9 mouse cellular contexts compared by ENCODE assay signal in genomic region chr2:26459478-26459877, GRCm38 (mm10). TPM values are rescaled to one million over a fixed set of nuclear protein-coding genes. Genes with fewer than 3 reads are reported as not detected.
DNase-seq lines count a peak whose midpoint lies in the region; ATAC-seq and TF ChIP-seq lines count a peak whose summit lies in the region.
"Had no signal": no experiment of that assay in that cellular context is flagged by ENCODE, and none has a peak within 500 bp of the region (broad histone marks: within the 10 kb centered on the region; RNA-seq: fewer than 3 reads in every experiment).

No protein-coding gene starts in this region.

- H3K4me3 ChIP-seq in forebrain, embryonic 11.5 days (ENCODE audit: low read depth, low read length) = no peak overlapping the region
- no peak overlapping the region for H3K4me3 ChIP-seq in forebrain, postnatal 0 days (ENCODE audit: low read depth, low read length)
- no peak overlapping the region for H3K4me3 ChIP-seq in neural tube, embryonic 13.5 days
- H3K4me3 ChIP-seq in neural tube, embryonic 15.5 days (replicated peaks) = no peak overlapping the region
- no peak overlapping the region for H3K4me3 ChIP-seq in liver, embryonic 12.5 days

- no peak overlapping the region for H3K4me2 ChIP-seq in forebrain, embryonic 11.5 days (ENCODE audit: low read depth, low read length, severe bottlenecking)
- no peak overlapping the region for H3K4me2 ChIP-seq in forebrain, postnatal 0 days (ENCODE audit: low read depth)
- H3K4me2 ChIP-seq in neural tube, embryonic 13.5 days = no peak overlapping the region
- H3K4me2 ChIP-seq in neural tube, embryonic 15.5 days = no peak overlapping the region
- no peak overlapping the region for H3K4me2 ChIP-seq in liver, embryonic 12.5 days

- H3K9me3 ChIP-seq in forebrain, embryonic 11.5 days (ENCODE audit: control insufficient read depth, low read length) = no peaks in the 10 kb centered on the region
- H3K9me3 ChIP-seq in forebrain, postnatal 0 days (ENCODE audit: low read length) = no peaks in the 10 kb centered on the region
- H3K9me3 ChIP-seq in neural tube, embryonic 13.5 days = no peaks in the 10 kb centered on the region
- H3K9me3 ChIP-seq in neural tube, embryonic 15.5 days (replicated peaks) = no peaks in the 10 kb centered on the region
- no peaks in the 10 kb centered on the region for H3K9me3 ChIP-seq in liver, embryonic 12.5 days (replicated peaks)

- DNase-seq in forebrain, embryonic 11.5 days (ENCODE audit: low spot score) = no peak
- no peak for DNase-seq in forebrain, postnatal 0 days
- DNase-seq in yolk sac, embryonic 10.5 days (ENCODE audit: low spot score) = peak; percentile 80
- DNase-seq in c-Kit-positive CD71-positive TER-119-positive erythroid progenitor cells, embryonic 14.5 days (ENCODE audit: low spot score) = no peak
- no peak for DNase-seq in layer of hippocampus, postnatal 14 days (ENCODE audit: low spot score in 2 of 2)

- H3K27me3 ChIP-seq in forebrain, embryonic 11.5 days (ENCODE audit: control insufficient read depth, insufficient read depth, low read length) = no peaks in the 10 kb centered on the region
- H3K27me3 ChIP-seq in forebrain, postnatal 0 days (ENCODE audit: insufficient read depth, low read length) = no peaks in the 10 kb centered on the region
- no peaks in the 10 kb centered on the region for H3K27me3 ChIP-seq in neural tube, embryonic 13.5 days
- H3K27me3 ChIP-seq in neural tube, embryonic 15.5 days (replicated peaks) = no peaks in the 10 kb centered on the region
- H3K27me3 ChIP-seq in liver, embryonic 12.5 days (replicated peaks) = no peaks in the 10 kb centered on the region

- no peak overlapping the region for H3K9ac ChIP-seq in forebrain, embryonic 11.5 days (ENCODE audit: low read length)
- no peak overlapping the region for H3K9ac ChIP-seq in forebrain, postnatal 0 days
- no peak overlapping the region for H3K9ac ChIP-seq in neural tube, embryonic 13.5 days
- H3K9ac ChIP-seq in neural tube, embryonic 15.5 days (replicated peaks) = no peak overlapping the region
- no peak overlapping the region for H3K9ac ChIP-seq in liver, embryonic 12.5 days

- H3K36me3 ChIP-seq in forebrain, embryonic 11.5 days (ENCODE audit: control insufficient read depth, insufficient read depth, low read length) = peaks cover 27% of the 10 kb centered on the region
- peaks cover 26% of the 10 kb centered on the region for H3K36me3 ChIP-seq in forebrain, postnatal 0 days (ENCODE audit: insufficient read depth)
- peaks cover 60% of the 10 kb centered on the region for H3K36me3 ChIP-seq in neural tube, embryonic 13.5 days
- peaks cover 28% of the 10 kb centered on the region for H3K36me3 ChIP-seq in neural tube, embryonic 15.5 days
- peaks cover 46% of the 10 kb centered on the region for H3K36me3 ChIP-seq in liver, embryonic 12.5 days

- no peak overlapping the region for H3K27ac ChIP-seq in forebrain, embryonic 11.5 days (ENCODE audit: low read depth, low read length)
- no peak overlapping the region for H3K27ac ChIP-seq in forebrain, postnatal 0 days (ENCODE audit: low read depth, low read length)
- H3K27ac ChIP-seq in neural tube, embryonic 13.5 days (replicated peaks) = peak overlapping the region; percentile 33
- no peak overlapping the region; the same call in 1 of the 2 replicates for H3K27ac ChIP-seq in neural tube, embryonic 15.5 days (replicated peaks)
- 0 out of 2 replicates have a peak overlapping the region, but pooled peaks have one; percentile 10 for H3K27ac ChIP-seq in liver, embryonic 12.5 days

- no peak for TF ChIP-seq CTCF in forebrain, postnatal 0 days (IDR thresholded peaks at IDR 0.05; ENCODE audit: low read depth)

- 32% methylated on average over 6 of the region's 6 CpGs for WGBS in forebrain, embryonic 11.5 days
- WGBS in forebrain, postnatal 0 days = 35% methylated on average over 6 of the region's 6 CpGs
- WGBS in neural tube, embryonic 13.5 days = 34% methylated on average over 6 of the region's 6 CpGs
- 53% methylated on average over 6 of the region's 6 CpGs for WGBS in neural tube, embryonic 15.5 days
- 64% methylated on average over 6 of the region's 6 CpGs for WGBS in liver, embryonic 12.5 days (ENCODE audit: insufficient replicate concordance)

- H3K4me1 ChIP-seq in forebrain, embryonic 11.5 days (replicated peaks; ENCODE audit: control insufficient read depth, insufficient read depth, low read length) = no peaks in the 10 kb centered on the region
- H3K4me1 ChIP-seq in forebrain, postnatal 0 days (ENCODE audit: insufficient read depth) = no peaks in the 10 kb centered on the region
- peaks cover 18% of the 10 kb centered on the region for H3K4me1 ChIP-seq in neural tube, embryonic 13.5 days (replicated peaks)
- peaks cover 8% of the 10 kb centered on the region; the same call in 1 of the 2 replicates for H3K4me1 ChIP-seq in neural tube, embryonic 15.5 days
- H3K4me1 ChIP-seq in liver, embryonic 12.5 days = peaks cover 27% of the 10 kb centered on the region

- 0 out of 2 replicates have a peak, but pooled peaks have one; percentile 16 for ATAC-seq in forebrain, embryonic 11.5 days (replicated peaks; ENCODE audit: low FRiP score)
- ATAC-seq in forebrain, postnatal 0 days = no peak; the same call in 1 of the 2 replicates
- ATAC-seq in neural tube, embryonic 13.5 days (ENCODE audit: low read depth) = no peak; the same call in 1 of the 2 replicates
- ATAC-seq in neural tube, embryonic 15.5 days (ENCODE audit: low FRiP score) = no peak
- ATAC-seq in liver, embryonic 12.5 days = peak; percentile 18; the same call in 1 of the 2 replicates
- ATAC-seq: inflammation-experienced regulatory T-cells, adult 6 months had no signal

RNA-seq across cellular contexts. Expression of gene Sec16a, which starts 14.5 kb away (rescaled TPM):
- polyA plus RNA-seq in forebrain, embryonic 11.5 days (2014; fragmentation: Nextera tagmentation; extraction: Ambion mirVana) = 39.3 and 40.9 TPM in 2 replicates
- total RNA-seq in forebrain, postnatal 0 days (2014; rRNA removed) = 52.6 and 65.6 TPM in 2 replicates
- polyA plus RNA-seq in forebrain, postnatal 0 days (2015; fragmentation: Nextera tagmentation; extraction: Ambion mirVana) = 9.0 and 10.9 TPM in 2 replicates
- polyA plus RNA-seq in neural tube, embryonic 13.5 days (2015; fragmentation: Nextera tagmentation; extraction: Ambion mirVana) = 18.4 and 20.7 TPM in 2 replicates
- polyA plus RNA-seq in neural tube, embryonic 15.5 days (2015; fragmentation: Nextera tagmentation; extraction: Ambion mirVana) = 16.7 and 17.2 TPM in 2 replicates
- 13.0 and 14.4 TPM in 2 replicates for polyA plus RNA-seq in liver, embryonic 12.5 days (2016; fragmentation: Nextera tagmentation; extraction: Ambion mirVana)
- 10 to 100 TPM; 47.2 to 48.3 TPM for total RNA-seq in layer of hippocampus, postnatal 14 days (2021)

RNA-seq across cellular contexts. Expression of gene Inpp5e, which starts 50.5 kb away (rescaled TPM):
- 26.7 and 31.3 TPM in 2 replicates for polyA plus RNA-seq in forebrain, embryonic 11.5 days (2014; fragmentation: Nextera tagmentation; extraction: Ambion mirVana)
- 24.1 and 26.6 TPM in 2 replicates for total RNA-seq in forebrain, postnatal 0 days (2014; rRNA removed)
- 8.9 and 12.6 TPM in 2 replicates for polyA plus RNA-seq in forebrain, postnatal 0 days (2015; fragmentation: Nextera tagmentation; extraction: Ambion mirVana)
- 24.6 and 25.5 TPM in 2 replicates for polyA plus RNA-seq in neural tube, embryonic 13.5 days (2015; fragmentation: Nextera tagmentation; extraction: Ambion mirVana)
- polyA plus RNA-seq in neural tube, embryonic 15.5 days (2015; fragmentation: Nextera tagmentation; extraction: Ambion mirVana) = 23.4 and 23.9 TPM in 2 replicates
- polyA plus RNA-seq in liver, embryonic 12.5 days (2016; fragmentation: Nextera tagmentation; extraction: Ambion mirVana) = 10.1 and 12.3 TPM in 2 replicates
- total RNA-seq in layer of hippocampus, postnatal 14 days (2021) = 10 to 100 TPM; 22.0 to 22.6 TPM

RNA-seq across cellular contexts. Expression of gene Notch1, which starts 57.0 kb away (rescaled TPM):
- 68.3 and 70.9 TPM in 2 replicates for polyA plus RNA-seq in forebrain, embryonic 11.5 days (2014; fragmentation: Nextera tagmentation; extraction: Ambion mirVana)
- total RNA-seq in forebrain, postnatal 0 days (2014; rRNA removed) = 23.8 and 38.7 TPM in 2 replicates
- 5.0 and 6.8 TPM in 2 replicates for polyA plus RNA-seq in forebrain, postnatal 0 days (2015; fragmentation: Nextera tagmentation; extraction: Ambion mirVana)
- polyA plus RNA-seq in neural tube, embryonic 13.5 days (2015; fragmentation: Nextera tagmentation; extraction: Ambion mirVana) = 19.3 and 20.5 TPM in 2 replicates
- polyA plus RNA-seq in neural tube, embryonic 15.5 days (2015; fragmentation: Nextera tagmentation; extraction: Ambion mirVana) = 11.7 and 22.6 TPM in 2 replicates
- 4.1 and 4.4 TPM in 2 replicates for polyA plus RNA-seq in liver, embryonic 12.5 days (2016; fragmentation: Nextera tagmentation; extraction: Ambion mirVana)
- total RNA-seq in layer of hippocampus, postnatal 14 days (2021) = 10 to 100 TPM; 35.4 to 45.2 TPM

Comparison
In these comparisons a context has a peak if more than half of its experiments do, and no peak if none do; other contexts are left out.
1. ATAC-seq: peak in forebrain, embryonic 11.5 days (single experiment) and liver, embryonic 12.5 days (single experiment); none in forebrain, postnatal 0 days (single experiment), neural tube, embryonic 13.5 days (single experiment) and neural tube, embryonic 15.5 days (single experiment).
2. H3K27ac ChIP-seq: peak in neural tube, embryonic 13.5 days (single experiment) and liver, embryonic 12.5 days (single experiment); none in forebrain, embryonic 11.5 days (single experiment), forebrain, postnatal 0 days (single experiment) and neural tube, embryonic 15.5 days (single experiment).